Mouse (Mus musculus) forebrain, embryonic 10.5 days (tissue): ENCODE measurements around the gene Casr. TPM values are rescaled to one million over a fixed set of nuclear protein-coding genes. Genes with fewer than 3 reads are reported as not detected.

Experiments used
- DNase-seq: peaks from one replicate; pipeline ENCODE4 v3.0.0-alpha.2; 2017; ENCODE audit warnings: low spot score; ENCODE audit errors: extremely low spot score
- H3K27ac ChIP-seq: fragments of 300-500 bp; sonication (generic); 2 replicates; pipeline ENCODE4 v1.5.1; 2016; ENCODE audit warnings: mild to moderate bottlenecking
- H3K27me3 ChIP-seq: fragments of 300-500 bp; sonication (generic); 2 replicates; pipeline ENCODE4 v1.6.1; 2016; ENCODE audit warnings: mild to moderate bottlenecking; ENCODE audit not compliant: poor library complexity, severe bottlenecking
- H3K36me3 ChIP-seq: fragments of 300-500 bp; sonication (generic); replicated peaks from 2 replicates; pipeline ENCODE4 v1.6.1; 2016; ENCODE audit warnings: mild to moderate bottlenecking, moderate library complexity
- H3K4me1 ChIP-seq: fragments of 300-500 bp; sonication (generic); 2 replicates; pipeline ENCODE4 v1.6.1; 2016
- H3K4me3 ChIP-seq: fragments of 300-500 bp; sonication (generic); 2 replicates; pipeline ENCODE4 v1.5.1; 2016; ENCODE audit warnings: mild to moderate bottlenecking, moderate library complexity
- H3K9me3 ChIP-seq: fragments of 300-500 bp; sonication (generic); 2 replicates; pipeline ENCODE4 v1.6.1; 2016; ENCODE audit warnings: mild to moderate bottlenecking, moderate library complexity
- WGBS: fragments of 180-500 bp; shearing (Covaris S2); methylation state at CpG from one replicate; pipeline ENCODE4 v1.1.7; 2016; 5-methylcytosine and 5-hydroxymethylcytosine counted together
- polyA plus RNA-seq: library from polyadenylated mRNA; unstranded; fragments of >200 nt; fragmentation: Nextera tagmentation; extraction: Ambion mirVana; gene quantifications from 2 replicates; pipeline ENCODE4 v1.2.1, GENCODE M21; 2016

Casr gene
- polyA plus RNA-seq, 1 experiment from 2014 or later, result 0.07 TPM

DNA sequence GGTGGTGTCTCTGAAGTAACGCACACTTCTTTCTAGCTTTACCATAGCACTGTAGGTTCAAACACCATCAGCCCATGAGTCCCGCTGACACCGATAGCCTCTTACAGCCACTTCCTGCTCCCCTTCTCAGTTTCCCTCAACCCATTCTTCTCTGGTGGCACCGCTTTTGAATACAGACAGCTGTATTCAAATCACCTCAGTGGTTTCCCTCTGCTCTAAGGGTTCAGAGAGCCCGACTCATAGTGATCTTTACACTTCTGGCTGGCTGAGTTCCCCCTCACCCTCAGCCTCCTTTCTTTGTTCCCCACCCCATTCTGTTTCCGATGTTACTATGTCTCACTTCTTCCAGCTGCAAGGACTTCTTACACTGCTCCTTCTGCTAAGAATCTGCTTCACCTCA is 21.1 kb downstream of the Casr start:
- DNase-seq, result no peak
- H3K27me3 ChIP-seq, result no peaks in the 10 kb centered on the region
- H3K9me3 ChIP-seq, result no peaks in the 10 kb centered on the region
- H3K27ac ChIP-seq, result no peak overlapping the region
- no peaks in the 10 kb centered on the region for H3K4me1 ChIP-seq
- no peaks in the 10 kb centered on the region for H3K36me3 ChIP-seq
- WGBS, result 75% methylated on average over 6 of the region's 6 CpGs
- no peak overlapping the region for H3K4me3 ChIP-seq

GRCm38 (mm10) chr16:36532981-36533687 is 28.8 kb downstream of the Casr start:
- no peaks in the 10 kb centered on the region for H3K36me3 ChIP-seq
- H3K4me3 ChIP-seq, result no peak overlapping the region
- no peaks in the 10 kb centered on the region for H3K9me3 ChIP-seq
- H3K27ac ChIP-seq, result no peak overlapping the region
- WGBS, result 86% methylated on average over 11 of the region's 11 CpGs
- H3K4me1 ChIP-seq, result peaks cover 6% of the 10 kb centered on the region
- H3K27me3 ChIP-seq, result no peaks in the 10 kb centered on the region
- no peak for DNase-seq

- Histone ChIP-seq H3K36me3 (no peaks in the 10 kb centered on the region), H3K4me3 (no peak overlapping the region), H3K27me3 (no peaks in the 10 kb centered on the region), H3K9me3 (no peaks in the 10 kb centered on the region), H3K27ac (no peak overlapping the region), H3K4me1 (peaks cover 7% of the 10 kb centered on the region)
- no peak for DNase-seq
- WGBS, result 48% methylated on average over 4 of the region's 4 CpGs
Measured at GRCm38 (mm10) chr16:36532046-36532445, 29.9 kb downstream of the Casr start.

DNA sequence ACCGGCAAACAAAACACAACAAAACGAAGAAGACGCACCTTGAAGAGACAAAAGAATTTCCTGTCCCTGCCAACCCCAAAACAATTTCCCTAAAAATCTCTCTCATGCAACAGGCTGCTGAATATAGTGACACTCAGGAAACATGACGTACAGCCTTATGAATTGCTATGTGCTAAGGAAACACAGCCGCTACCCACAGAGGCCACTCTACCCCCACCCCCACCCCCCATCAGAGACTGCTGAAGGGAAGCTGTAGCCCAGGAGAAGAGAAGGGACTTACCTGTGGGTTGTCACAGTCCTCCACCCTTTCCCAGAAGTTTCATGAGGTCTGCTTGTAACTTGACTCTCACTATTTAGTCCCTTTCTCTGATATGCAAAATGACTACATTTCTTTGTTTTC is 30.3 kb downstream of the Casr start:
- no peak overlapping the region for H3K4me3 ChIP-seq
- peaks cover 11% of the 10 kb centered on the region for H3K4me1 ChIP-seq
- WGBS, result 80% methylated on average over 5 of the region's 5 CpGs
- no peak overlapping the region for H3K27ac ChIP-seq
- no peaks in the 10 kb centered on the region for H3K27me3 ChIP-seq
- no peaks in the 10 kb centered on the region for H3K9me3 ChIP-seq
- no peaks in the 10 kb centered on the region for H3K36me3 ChIP-seq
- DNase-seq, result no peak

GRCm38 (mm10) chr16:36530566-36531552 is 31.1 kb downstream of the Casr start:
- no peaks in the 10 kb centered on the region for H3K27me3 ChIP-seq
- no peak for DNase-seq
- H3K36me3 ChIP-seq, result no peaks in the 10 kb centered on the region
- H3K27ac ChIP-seq, result no peak overlapping the region
- no peak overlapping the region for H3K4me3 ChIP-seq
- WGBS, result 79% methylated on average over 15 of the region's 15 CpGs
- peaks cover 13% of the 10 kb centered on the region for H3K4me1 ChIP-seq
- no peaks in the 10 kb centered on the region for H3K9me3 ChIP-seq

- no peak overlapping the region for H3K27ac ChIP-seq
- no peak overlapping the region for H3K4me3 ChIP-seq
- H3K27me3 ChIP-seq, result no peaks in the 10 kb centered on the region
- 88% methylated on average over 3 of the region's 3 CpGs for WGBS
- H3K4me1 ChIP-seq, result peaks cover 13% of the 10 kb centered on the region
- DNase-seq, result no peak
- no peaks in the 10 kb centered on the region for H3K9me3 ChIP-seq
- no peaks in the 10 kb centered on the region for H3K36me3 ChIP-seq
Measured at GRCm38 (mm10) chr16:36528822-36529221, 33.1 kb downstream of the Casr start.

GRCm38 (mm10) chr16:36526596-36527282 is 35.2 kb downstream of the Casr start:
- H3K36me3 ChIP-seq, result no peaks in the 10 kb centered on the region
- H3K4me1 ChIP-seq, result peaks cover 9% of the 10 kb centered on the region; the same call in 1 of the 2 replicates
- no peak overlapping the region for H3K4me3 ChIP-seq
- no peak overlapping the region for H3K27ac ChIP-seq
- H3K27me3 ChIP-seq, result no peaks in the 10 kb centered on the region
- H3K9me3 ChIP-seq, result no peaks in the 10 kb centered on the region
- WGBS, result 64% methylated on average over 6 of the region's 6 CpGs
- no peak for DNase-seq

GRCm38 (mm10) chr16:36523095-36523494 is 38.8 kb downstream of the Casr start:
- DNase-seq, result no peak
- H3K36me3 ChIP-seq, result no peaks in the 10 kb centered on the region
- H3K4me3 ChIP-seq, result no peak overlapping the region
- H3K27ac ChIP-seq, result no peak overlapping the region
- 81% methylated on average over 5 of the region's 5 CpGs for WGBS
- H3K9me3 ChIP-seq, result no peaks in the 10 kb centered on the region
- no peaks in the 10 kb centered on the region for H3K27me3 ChIP-seq
- peaks cover 7% of the 10 kb centered on the region; the same call in 1 of the 2 replicates for H3K4me1 ChIP-seq

- no peak for DNase-seq
- Histone ChIP-seq H3K36me3 (no peaks in the 10 kb centered on the region), H3K9me3 (no peaks in the 10 kb centered on the region), H3K4me1 (no peaks in the 10 kb centered on the region), H3K27me3 (no peaks in the 10 kb centered on the region), H3K4me3 (no peak overlapping the region), H3K27ac (no peak overlapping the region)
- WGBS, result 82% methylated on average over 2 of the region's 2 CpGs
Measured at GRCm38 (mm10) chr16:36516355-36516754, 45.6 kb downstream of the Casr start.

DNA sequence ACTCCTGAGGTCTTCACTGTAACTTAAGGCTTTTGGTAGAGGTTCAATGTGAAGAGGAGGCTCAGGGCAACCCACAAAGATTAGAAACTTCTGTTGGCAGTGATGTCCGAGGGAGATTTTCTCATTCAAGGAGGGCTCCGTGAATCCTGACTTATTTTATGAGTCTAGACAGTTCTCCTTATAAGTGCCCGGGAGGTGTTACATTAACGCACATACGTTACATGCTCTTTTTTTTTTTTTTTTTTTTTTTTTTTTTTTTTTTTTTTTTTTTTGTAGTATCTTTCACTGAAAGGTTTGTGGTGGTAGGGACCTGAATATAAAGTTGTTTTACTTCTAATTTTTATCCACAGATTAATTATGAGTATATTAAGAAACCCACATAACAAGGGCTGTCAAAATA is 54.6 kb downstream of the Casr start:
- Histone ChIP-seq H3K36me3 (no peaks in the 10 kb centered on the region), H3K4me1 (no peaks in the 10 kb centered on the region), H3K4me3 (no peak overlapping the region), H3K27me3 (no peaks in the 10 kb centered on the region), H3K27ac (no peak overlapping the region), H3K9me3 (no peaks in the 10 kb centered on the region)
- WGBS, result 91% methylated on average over 5 of the region's 5 CpGs
- DNase-seq, result no peak

- no peak overlapping the region for H3K4me3 ChIP-seq
- H3K4me1 ChIP-seq, result no peaks in the 10 kb centered on the region
- H3K27ac ChIP-seq, result no peak overlapping the region
- no peaks in the 10 kb centered on the region for H3K36me3 ChIP-seq
- no peaks in the 10 kb centered on the region for H3K9me3 ChIP-seq
- H3K27me3 ChIP-seq, result no peaks in the 10 kb centered on the region
- DNase-seq, result no peak
Measured at GRCm38 (mm10) chr16:36506827-36507226, 55.1 kb downstream of the Casr start.

DNA sequence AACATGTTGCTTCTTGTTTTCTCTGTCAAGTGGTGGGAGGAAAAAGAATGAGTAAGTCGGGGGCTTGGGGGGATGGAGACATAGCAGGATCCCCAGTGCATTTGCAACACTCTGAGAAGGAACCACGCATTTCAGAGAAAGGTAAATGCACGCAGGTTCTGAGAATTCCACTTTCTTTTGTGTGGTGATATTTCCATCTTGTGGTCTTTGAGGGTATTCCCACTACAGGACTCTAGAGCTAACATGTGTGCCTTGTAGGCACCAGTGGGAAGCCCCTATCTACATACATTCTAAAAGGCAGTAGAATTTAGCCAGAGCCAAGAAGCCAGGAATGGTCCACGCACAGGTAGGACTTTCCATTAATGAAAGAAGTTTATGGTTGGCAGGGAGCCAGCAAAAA is 56.0 kb downstream of the Casr start:
- H3K36me3 ChIP-seq, result no peaks in the 10 kb centered on the region
- no peaks in the 10 kb centered on the region for H3K4me1 ChIP-seq
- whole genome bisulfite sequencing, result 71% methylated on average over 4 of the region's 4 CpGs
- no peak overlapping the region for H3K27ac ChIP-seq
- DNase-seq, result no peak
- H3K4me3 ChIP-seq, result no peak overlapping the region
- H3K9me3 ChIP-seq, result no peaks in the 10 kb centered on the region
- no peaks in the 10 kb centered on the region for H3K27me3 ChIP-seq
